ENCODE assay signal across 17 mouse cellular contexts in genomic region chr3:63563057-63563456, GRCm38 (mm10).
"Had no signal": no experiment of that assay in that cellular context is flagged by ENCODE, and none has a peak within 500 bp of the region (broad histone marks: within the 10 kb centered on the region; RNA-seq: fewer than 3 reads in every experiment).

No protein-coding gene starts in this region.

- H3K27ac ChIP-seq: left cerebral cortex, adult 2 months; limb, embryonic 12.5 days; limb, embryonic 15.5 days; liver, embryonic 14.5 days; macrophage; midbrain, embryonic 13.5 days; stomach, postnatal 0 days had no signal

- H3K36me3 ChIP-seq: limb, embryonic 12.5 days; limb, embryonic 15.5 days; midbrain, embryonic 13.5 days had no signal

- H3K4me1 ChIP-seq: limb, embryonic 15.5 days had no signal

- H3K4me3 ChIP-seq: left cerebral cortex, adult 2 months; limb, embryonic 12.5 days; limb, embryonic 15.5 days; midbrain, embryonic 13.5 days had no signal

- H3K9me3 ChIP-seq: limb, embryonic 15.5 days; midbrain, embryonic 13.5 days had no signal

- H3K4me2 ChIP-seq: limb, embryonic 12.5 days; limb, embryonic 15.5 days; liver, embryonic 11.5 days; lung, embryonic 14.5 days; midbrain, embryonic 13.5 days had no signal

- H3K27me3 ChIP-seq: limb, embryonic 12.5 days; limb, embryonic 15.5 days; midbrain, embryonic 13.5 days had no signal

- DNase-seq: kidney, adult 8-10 months; kidney, postnatal 25 days; layer of hippocampus, postnatal 36 days; liver, postnatal 0 days; lung, embryonic 14.5 days; thymus, adult 2 months; thymus, postnatal 25 days had no signal

- ATAC-seq: liver, postnatal 0 days; lung, postnatal 0 days; midbrain, embryonic 16.5 days had no signal

- H3K9ac ChIP-seq: limb, embryonic 12.5 days; limb, embryonic 15.5 days; liver, embryonic 14.5 days; liver, postnatal 0 days; lung, embryonic 14.5 days; midbrain, embryonic 13.5 days had no signal
